Mouse (Mus musculus): ENCODE data around the gene Cdkn2aip.

Gene Cdkn2aip

DNA sequence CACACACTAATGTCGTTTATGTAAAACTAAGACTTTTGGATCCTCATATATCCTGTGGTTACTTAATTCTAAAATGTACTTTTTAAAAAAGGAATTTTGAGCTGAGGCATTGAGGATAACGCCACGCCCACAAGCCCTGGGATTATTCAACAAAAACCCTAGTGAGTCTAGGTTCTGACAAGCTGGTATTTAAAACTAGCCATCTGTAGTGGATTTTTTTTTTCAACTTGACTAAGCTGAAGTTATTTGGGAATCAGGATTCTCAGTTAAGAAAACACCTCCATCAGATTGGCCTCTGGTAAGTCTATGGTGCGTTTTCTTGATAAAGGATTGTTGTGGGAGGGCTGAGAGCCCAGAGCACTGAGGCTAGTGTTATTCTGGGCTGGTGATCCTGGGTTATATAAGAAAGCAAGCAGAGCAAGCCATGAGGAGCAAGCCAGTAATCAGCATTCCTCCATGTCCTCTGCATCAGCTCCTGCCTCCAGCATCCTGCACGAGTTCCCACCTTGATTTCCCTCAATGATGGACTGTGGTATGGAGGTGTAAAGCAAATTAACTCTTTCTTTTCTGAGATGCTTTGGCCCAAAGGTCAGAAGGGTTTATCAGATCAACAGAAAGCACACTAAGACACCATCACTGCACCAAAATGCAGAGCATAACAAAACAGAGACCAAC lies 18.2 kb downstream of the Cdkn2aip start:
- DNase-seq (ENCODE audit: low read depth, low spot score) = no peak

DNA sequence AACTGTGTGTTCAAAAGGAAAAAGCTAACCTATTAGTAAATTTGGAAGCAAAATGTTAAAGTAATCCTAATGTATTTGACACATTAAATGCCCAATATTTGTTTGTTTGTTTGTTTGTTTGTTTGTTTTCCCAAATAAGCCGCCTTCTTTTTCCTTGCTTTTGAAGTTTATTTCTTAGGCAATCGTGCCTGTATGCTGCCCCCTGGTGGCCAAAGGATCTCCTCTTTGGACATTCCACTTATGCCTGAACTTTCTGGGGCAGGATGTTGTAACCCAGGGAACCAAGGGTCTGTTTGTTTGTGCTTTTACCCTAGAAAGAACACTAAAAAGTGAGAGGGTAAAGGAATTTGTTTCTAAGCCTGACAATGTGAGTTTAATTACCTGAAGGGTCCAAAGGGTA lies 20.6 kb downstream of the Cdkn2aip start:
- DNase-seq (ENCODE audit: low read depth, low spot score) = peak; percentile 83

DNA sequence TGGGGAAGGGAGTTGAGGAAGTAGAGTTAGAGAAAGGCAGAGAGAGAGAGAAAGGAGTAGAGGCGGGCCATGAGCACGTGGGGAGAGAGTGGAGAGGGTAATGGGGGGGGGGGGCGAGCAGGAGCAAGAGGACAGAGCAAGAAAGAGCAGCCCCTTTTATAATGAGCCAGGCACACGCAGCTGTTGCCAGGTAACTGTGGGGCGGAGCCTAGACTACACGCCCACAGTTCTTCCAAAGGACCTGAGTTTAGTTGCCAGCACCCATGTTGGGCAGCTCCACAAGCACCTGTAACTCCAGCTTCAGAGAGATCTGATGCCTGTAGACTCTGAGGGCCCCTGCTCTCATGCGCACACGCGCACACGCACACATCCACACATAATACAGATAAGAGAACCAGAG lies 21.9 kb downstream of the Cdkn2aip start:
- peak; percentile 75 for DNase-seq (ENCODE audit: low read depth, low spot score)

DNA sequence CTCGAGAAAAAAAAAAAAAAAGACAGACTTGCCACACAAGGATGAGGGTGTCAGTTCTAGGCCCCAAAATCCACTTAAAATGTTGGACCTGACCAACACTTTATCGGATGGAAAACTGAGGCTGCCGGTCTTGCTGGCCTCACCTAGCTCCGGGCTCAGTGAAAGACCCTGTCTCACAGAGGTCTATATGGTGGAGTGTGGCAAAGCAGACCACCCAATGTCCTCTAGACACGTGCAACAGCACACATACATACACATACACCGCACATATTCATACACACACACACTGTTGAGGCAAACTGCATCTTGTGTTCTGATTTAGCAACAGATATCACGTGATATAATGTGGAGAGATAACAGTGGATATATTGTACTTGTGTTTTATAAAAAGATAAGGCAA lies 22.4 kb downstream of the Cdkn2aip start:
- no peak for DNase-seq (ENCODE audit: low read depth, low spot score)

DNA sequence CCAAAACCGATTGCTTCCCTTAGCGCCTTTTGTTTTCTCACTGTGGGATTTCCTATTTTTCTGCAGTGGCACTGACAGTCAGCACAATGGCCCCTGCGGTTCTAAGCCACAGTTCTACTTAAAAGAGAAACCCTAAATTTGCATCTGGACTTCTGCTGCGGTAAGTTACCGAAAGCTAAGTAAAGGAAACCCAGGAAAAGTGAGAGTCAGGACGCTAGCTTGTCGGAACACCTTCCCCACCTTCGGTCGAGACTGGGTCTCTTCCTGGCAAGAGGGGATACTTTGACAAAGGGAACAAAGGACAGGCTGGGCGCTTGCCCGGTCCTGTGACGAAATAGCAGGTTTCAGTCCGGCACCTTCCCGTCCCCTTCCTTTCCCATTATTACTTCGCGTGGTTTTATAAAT lies 23.1 kb downstream of the Cdkn2aip start:
- DNase-seq (ENCODE audit: low read depth, low spot score) = peak; percentile 69

DNA sequence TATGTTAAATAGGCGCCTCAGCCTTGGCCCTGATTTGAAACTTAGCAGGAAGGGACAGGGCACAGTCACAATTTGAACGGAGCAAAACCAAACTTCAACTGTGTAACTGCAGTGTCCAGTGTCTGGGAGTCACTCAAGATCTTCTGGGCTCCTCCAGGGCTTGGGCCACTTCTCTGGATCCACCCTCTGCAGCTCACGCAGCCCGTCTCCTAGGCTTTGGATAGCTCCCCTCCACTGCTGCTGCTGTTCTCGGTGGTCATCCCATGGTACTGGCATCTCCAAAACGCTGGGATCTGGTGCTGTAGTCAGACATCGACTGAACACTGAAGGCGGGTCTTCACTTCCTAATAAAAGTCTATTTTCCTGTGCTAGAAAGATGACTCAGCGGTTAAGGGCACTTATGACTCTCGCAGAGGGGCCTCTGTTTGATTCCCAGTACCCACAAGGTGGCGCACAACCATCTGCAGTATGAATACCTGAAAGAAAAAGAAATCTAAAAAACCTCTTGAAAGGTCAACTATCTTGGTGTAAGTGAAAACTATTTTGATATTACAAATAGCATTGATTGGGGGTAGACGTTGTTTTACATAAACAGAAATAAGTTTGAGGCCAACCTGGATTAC lies 23.9 kb downstream of the Cdkn2aip start:
- DNase-seq (ENCODE audit: low read depth, low spot score) = peak; percentile 81

DNA sequence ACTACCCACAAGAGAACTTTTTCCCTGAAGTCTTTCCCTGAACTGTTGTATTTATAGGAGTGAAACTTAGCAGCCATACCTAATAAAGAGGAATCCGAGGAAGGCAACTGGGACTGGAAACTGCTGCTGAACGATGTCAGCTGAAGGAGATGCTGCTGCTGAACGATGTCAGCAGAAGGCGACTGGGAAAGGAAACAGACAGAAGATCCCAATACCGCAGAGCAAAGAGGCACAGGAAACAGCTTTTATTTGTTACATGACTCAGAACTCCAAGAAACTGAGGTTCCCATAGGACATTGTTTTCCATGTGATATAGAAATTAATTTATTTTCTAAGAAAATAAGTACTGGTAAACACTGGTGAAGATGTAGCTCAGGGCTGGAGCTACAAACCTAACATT lies 29.3 kb downstream of the Cdkn2aip start:
- no peak for DNase-seq (ENCODE audit: low read depth, low spot score)

DNA sequence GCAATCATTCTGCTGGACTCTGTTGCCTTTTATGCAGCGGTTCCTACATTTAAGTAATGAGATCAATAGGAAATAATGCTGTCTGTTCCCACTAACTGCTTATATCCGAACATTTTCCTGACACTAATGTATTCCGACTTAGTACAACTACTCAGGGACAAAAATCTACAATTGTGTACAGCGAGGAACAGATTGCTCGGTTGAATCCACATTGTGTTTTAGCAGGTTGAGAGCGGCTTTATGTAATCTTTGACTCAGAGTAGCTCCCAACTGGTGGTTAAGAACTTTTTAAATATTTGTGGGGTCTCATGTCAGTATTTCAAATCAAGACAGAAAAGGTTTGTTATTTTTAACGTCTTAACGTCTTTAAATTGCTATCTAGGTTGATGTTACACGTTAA lies 29.7 kb downstream of the Cdkn2aip start:
- DNase-seq (ENCODE audit: low read depth, low spot score) = no peak

DNA sequence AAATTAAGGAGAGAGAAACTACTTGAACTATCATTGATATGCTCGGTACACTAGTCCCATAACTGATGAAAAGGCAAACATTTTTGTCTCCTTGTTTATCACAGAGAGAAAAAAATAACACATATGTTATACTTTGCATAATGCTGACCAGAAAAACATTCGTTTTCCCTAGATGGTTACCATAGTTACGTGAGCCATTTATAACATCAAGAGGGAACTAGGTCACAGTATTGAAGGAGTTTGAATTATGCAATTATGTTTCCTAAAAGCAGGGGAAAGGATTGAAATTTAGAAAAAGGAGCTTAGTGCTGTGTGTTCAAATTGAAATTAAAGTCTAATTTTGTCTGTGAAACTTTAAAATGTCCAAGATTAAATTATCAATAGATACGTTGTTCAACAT lies 33.4 kb downstream of the Cdkn2aip start:
- DNase-seq (ENCODE audit: low read depth, low spot score) = no peak

DNA sequence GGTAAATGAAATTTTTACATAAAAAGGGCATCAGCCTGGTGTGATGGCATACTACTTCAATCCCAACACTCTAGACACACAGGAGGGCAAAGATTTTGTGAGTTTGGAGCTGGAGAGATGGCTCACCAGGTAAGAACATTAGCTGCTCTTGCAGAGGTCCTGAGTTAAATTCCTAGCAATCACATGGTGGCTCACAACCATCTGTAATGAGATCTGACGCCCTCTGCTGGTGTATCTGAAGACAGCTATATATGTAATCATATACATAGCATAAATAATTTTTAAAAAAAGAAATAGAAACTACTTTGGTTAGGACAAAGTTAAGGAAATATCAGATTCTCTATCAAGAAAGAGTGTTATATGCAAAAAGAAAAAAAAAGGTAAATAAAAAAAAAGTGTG lies 34.1 kb downstream of the Cdkn2aip start:
- DNase-seq (ENCODE audit: low read depth, low spot score) = peak; percentile 42

DNA sequence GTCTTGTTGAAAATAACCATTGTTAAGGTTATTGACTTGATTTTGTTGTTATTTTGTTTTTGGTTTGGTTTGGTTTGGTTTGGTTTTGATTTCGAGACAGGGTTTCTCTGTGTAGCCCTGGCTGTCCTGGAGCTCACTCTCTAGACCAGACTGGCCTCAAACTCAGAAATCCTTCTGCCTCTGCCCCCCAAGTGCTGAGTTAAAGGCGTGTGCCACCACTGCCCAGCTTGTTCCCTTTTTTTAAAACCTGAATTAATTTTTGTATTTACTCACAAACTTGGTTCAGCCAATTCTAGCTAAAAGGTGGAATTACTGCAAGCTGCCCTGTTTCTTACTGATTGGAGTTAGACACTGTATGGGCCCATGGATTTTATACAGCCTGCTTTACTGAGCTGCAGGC lies 37.1 kb downstream of the Cdkn2aip start:
- DNase-seq (ENCODE audit: low read depth, low spot score) = no peak

DNA sequence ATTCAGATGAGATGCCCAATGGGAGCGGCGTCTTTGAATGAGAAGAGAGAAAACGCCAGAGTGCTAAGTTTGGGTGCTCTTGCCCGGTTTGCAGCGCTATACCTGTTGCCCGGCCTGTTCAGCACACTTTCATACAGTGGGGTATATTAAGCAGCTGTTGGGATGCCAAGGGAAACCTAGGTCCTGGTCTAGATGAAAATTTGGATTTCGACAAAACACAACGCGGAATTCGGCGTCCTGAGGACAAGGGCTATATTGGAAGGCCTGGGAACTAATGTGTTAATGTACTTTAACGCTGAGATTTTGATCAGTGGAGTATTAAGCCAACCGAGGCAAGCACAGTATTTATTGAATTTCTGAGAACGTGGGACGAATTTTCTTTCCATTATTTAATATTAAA lies 37.5 kb downstream of the Cdkn2aip start:
- DNase-seq (ENCODE audit: low read depth, low spot score) = no peak

DNA sequence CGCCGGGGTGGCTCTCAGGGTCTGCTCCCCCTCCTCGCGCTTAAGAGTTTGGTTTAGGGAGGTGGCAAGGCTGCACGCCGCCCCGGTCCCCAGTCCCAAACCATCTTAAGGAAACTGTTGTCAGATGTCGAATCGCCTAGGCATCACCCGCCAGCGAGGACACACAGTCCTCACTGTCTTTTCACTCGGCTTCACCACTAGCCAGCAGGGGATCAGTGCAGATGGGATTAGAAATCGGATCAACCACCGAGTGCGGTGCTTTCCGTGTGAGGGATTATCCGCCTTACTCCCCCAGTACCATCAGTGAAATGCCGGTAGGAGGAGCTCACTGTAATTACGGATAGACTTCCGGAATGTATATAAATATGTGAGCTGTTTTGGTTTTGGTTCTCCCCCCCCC lies 37.9 kb downstream of the Cdkn2aip start:
- DNase-seq (ENCODE audit: low read depth, low spot score) = peak; percentile 80

DNA sequence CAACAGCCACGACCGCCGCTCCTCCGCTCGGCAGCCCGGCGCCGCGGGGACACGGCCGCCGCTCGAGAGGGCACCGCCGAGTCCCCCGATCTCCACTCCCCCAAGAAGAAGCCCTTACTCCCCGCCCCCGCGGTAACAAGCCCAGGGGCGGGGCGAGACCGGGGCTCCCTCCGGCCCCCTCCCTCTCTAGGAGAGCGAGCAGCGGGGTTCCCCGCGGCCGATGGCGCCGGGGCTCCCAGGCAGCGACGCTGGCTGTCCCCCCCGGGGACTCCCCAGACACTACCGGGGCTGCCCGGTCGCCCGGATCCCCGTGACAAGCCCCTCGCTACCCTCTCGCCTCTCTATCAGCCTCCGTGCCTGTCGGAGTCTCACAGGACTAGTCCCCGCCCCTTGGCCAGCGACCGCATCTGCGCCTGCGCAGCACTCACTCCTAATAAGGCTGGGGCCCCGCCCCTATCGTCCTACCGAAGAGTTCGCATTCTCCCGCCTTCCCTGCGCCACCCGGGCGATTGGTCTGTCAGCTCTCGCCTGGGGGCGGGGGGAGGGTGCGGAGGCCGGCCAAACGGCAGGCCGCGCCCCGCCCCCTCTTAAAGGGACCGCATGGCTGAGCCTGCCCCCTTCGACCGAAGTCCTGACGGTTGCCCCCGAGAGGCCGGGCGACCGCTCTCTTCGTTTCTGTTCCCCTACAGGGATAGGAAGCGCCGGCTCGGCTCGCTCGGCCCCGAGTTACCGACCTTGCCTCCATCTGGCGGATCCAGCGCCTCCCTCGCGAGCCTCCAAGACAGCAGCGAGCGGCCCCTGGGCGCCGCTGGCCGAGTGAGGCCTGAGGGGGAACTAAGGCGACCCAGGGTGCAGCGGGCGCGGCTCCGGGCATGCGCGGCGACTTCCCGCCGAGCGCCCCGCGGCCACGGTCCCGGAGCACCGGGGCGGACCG lies 38.7 kb downstream of the Cdkn2aip start, which contains the start of gene Ing2:
Gene Ing2, minus strand, starts transcription at position 780 of the 934 bp plus-strand sequence.
- peak; percentile 99 for DNase-seq (ENCODE audit: low read depth, low spot score)

DNA sequence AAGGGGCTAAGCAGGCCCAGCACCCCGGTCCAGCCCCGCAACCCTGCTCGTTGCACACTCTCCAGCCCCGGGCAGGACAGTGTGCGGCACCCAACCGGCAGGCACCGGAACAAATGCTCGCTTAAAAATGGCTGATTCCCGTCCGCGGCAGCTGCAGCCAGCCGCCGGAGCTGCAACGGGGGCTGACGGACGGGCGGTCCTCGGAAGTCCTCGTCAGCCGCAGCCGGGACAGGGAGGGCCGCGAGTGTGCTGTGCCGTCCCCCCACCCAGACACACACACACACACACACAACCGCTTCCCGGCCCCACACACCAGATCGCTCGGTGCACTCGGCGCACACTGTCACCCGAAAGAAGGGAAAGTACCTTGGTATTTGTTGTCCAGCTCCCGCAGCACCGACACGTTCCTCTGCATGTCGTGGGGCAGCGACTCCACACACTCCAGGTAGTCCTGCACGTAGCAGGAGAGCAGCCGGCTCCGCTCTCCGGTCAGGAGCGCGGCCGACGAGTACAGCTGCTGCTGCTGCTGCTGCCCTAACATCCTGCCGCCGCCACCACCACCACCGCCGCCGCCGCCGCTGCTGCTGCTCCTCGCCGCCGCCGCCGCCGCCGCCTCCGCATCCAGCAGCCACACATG lies 39.5 kb downstream of the Cdkn2aip start:
- no peak for DNase-seq (ENCODE audit: low read depth, low spot score)

DNA sequence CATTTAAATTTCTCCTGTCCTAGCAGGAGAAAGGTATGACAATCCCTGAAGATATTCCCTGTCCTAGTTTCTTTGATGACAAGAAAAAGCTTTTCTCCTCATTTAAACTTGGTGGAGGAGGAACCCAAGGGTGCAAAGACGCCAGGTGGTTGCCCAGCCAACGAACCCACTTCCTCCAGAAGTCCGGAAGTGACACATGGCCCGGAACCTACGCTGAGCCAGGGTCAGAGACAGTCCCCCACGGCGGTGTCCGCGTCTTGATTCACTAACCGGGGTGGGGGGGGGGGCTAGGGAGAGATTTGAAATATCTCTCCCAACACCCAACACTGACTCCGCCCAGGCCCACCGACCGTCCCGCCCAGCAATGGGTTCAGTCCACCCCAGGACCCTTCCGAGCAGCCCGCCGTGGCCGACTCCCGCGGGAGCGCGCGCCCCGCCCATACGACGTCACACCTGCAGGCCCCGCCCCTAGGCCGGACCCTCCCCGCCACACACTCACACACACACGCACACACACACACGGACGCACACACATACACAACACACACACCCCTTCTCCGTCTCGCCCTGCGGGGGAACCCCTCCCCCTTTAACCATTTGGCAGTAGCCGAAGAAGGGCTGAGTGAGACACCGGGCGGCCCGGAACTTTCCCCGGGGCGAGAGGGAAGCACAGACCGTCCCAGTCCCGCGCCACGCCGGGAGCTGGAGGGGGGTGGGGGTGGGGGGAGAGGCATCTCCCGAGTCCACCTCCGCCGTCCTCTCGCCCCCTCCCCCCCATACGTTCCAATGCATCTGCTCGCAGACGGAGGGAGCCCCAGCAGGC lies 40.2 kb downstream of the Cdkn2aip start:
- DNase-seq (ENCODE audit: low read depth, low spot score) = peak; percentile 85

DNA sequence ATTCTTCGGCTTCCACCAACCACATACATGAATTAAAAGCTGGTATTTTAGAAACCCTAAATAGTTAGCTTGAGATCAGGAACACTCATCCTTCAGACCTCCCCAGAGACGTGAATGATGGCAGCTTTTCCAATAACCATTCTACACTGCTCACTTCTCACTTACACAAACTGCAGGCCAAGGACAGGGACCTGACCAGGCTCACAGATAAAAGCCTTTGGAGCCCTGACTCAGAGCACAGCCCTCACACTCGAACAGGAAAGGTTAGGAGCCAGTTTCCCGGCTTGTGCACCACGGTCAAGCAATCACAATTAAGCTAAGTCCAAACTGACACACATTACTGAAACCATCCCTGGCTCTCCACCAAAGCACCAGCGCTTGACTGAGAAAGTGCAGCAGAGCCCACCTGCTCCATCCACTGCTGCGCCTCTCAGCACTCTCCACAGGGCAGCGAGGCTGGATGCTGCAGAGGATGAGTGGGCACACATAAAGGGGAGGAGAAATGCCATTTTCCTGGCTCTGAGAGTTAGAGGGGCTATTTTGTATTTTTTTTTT lies 49.4 kb downstream of the Cdkn2aip start:
- no peak for DNase-seq (ENCODE audit: low read depth, low spot score)

DNA sequence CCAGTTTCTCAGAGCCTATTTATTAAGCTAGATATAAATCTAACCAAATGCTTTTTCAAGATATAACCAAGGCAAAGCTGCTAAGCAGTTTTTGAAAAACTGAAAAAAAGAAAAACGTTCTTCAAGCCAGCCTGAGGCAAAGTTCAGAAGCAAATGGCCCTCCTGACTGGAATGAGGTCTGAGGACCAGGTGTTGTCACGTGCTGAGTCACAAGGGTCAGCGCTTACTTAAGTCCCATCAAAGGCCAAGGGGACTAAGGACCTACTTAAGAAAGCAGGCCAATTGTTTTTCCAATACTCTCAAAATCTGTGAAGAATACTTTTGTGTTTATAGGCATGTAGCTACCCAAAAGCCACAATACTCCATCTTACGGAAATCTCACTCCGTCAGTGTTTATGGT lies 50.5 kb downstream of the Cdkn2aip start:
- DNase-seq (ENCODE audit: low read depth, low spot score) = no peak

DNA sequence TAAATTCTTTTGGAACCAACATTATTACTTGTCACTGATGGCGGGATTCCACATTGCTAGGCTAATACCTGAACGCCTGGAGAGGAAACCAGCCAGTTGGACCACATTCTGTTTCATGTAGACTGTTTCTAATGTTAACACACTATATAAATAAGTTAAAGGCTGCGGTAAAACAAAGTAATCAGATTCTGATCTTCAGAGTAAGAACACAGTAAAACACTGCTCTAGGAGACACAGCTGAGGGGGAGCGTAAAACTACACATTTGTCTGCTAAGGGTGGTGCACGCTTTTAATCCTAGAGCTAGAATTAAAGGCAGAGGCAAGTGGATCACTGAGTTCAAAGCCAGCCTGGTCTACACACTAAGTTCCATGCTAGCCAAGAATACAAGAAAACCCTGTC lies 51.0 kb downstream of the Cdkn2aip start:
- DNase-seq (ENCODE audit: low read depth, low spot score) = no peak

DNA sequence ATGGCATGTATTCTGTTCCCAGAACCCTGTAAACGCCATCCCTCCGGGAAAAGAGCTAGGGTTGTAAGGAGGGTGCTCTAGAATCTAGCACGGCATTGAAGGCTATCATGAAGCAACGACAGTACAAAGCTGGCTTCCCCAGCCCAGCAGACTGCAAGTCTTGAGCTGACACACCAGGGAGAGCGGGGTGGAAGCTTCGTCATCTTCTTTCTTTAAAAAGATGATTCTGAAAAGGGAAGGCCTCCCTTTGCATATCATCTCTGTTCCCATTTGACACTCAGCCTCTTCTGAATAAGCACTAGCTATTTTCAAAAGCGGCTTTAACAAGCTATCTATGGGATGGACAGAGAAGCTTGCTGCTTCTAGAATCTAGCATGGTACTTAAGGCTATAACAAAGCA lies 53.3 kb downstream of the Cdkn2aip start:
- no peak for DNase-seq (ENCODE audit: low read depth, low spot score)

DNA sequence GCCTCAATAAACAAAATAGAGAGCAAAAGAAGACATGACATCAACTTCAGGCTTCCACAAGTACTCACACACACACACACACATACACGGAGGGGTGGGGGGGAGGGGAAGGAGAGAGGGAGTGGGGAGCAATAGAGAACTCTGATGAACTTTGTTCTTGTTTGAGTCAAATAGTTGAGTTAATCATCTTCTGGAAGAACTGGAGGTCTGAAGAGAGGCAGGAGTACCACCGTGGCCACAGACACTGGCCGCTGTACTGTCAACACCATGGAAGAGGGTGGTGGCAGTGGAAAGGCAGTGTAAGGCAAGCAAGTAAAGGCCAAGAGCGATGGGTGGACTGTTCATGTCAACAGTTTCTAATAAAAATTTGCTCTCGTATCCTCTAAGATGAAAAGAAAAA lies 54.3 kb downstream of the Cdkn2aip start:
- no peak for DNase-seq (ENCODE audit: low read depth, low spot score)
